Mouse (Mus musculus) brain, embryonic 18.5 days (tissue): ENCODE data around the gene Dgkg.

ENCODE experiments used
- DNase-seq: peaks from one replicate; pipeline ENCODE4 v3.0.0-alpha.2; 2012; ENCODE audit warnings: low read depth, low spot score

Dgkg gene

DNA sequence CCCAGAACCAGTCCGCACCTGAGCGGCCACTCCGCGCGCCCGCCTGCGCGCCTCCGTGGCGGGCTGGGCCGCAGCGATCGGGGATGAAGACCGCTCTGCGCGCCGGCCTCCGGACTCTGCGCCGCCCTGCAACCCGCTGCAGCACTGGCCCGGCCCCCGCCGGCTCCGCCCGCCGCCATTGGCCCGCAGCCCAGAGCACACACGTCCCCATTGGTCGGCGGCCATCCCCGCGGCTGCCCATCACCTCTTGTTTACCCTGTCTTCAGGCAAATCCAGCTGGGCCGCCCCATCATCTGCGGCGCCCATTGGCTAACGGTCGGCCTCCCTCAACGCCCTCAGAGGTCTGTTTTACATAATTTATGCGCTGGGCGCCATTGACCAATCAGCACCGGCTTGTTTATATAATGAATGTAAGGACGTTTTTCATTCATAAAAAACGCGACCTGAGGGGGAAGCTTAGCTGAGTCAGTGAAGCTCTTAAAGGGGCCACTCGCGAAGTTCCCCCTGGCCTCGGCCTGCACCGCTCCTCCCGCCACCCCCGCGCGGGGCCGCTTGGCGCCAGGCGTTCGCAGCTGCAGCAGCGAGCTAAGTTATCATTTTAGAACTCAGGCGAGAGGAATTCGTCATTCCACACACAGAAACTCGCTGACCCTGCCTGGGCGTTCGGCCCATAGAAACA lies 217.4 kb downstream of the Dgkg start, which contains the start of gene Etv5:
Gene Etv5, minus strand, starts transcription at position 221 of the 679 bp plus-strand sequence.
- DNase-seq, result peak; percentile 98

DNA sequence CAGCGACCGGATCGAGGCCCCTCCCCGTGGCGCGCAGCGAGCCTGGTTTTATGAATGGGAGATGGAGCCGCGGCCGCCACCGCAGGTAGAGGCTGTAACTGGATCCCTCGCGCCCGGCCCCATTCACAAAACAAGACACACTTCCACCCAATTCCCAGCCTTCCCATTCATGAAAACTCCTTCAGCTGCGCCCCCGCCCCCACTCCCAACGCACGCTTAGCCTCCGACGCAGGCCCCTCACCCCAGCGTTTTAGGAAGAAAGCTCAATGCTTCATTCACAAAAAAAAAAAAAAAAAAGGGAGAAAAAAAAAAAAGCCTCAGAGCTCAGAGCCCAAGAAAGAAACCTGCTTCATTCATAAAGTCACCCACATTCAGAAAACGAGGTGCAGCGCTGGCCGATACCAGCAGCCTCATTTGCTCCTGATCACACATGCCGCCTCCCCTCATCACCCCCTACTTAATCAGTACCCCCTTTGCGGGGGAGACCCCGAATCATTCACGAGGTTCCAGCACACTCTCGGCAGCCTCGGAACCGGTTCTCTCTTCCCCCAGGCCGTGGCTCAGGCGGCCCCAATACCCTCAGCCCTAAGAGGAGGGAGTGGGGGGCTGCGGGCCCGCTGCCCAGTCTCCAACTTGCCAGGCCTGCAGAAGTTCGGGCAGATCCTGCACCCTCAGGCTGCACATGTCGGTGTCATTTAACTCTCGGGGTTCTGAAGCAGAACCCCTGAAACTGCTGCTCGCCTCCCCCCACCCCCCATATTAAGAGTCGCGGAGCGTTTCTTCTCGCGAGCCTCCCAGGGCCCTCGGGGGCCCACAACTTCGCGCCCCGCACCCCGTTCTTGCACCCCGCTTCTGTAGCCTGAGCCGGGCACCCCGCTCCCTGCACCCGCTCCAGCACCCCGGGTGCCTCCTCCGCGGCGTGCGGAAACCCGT lies 218.3 kb downstream of the Dgkg start:
- peak; percentile 75 for DNase-seq

DNA sequence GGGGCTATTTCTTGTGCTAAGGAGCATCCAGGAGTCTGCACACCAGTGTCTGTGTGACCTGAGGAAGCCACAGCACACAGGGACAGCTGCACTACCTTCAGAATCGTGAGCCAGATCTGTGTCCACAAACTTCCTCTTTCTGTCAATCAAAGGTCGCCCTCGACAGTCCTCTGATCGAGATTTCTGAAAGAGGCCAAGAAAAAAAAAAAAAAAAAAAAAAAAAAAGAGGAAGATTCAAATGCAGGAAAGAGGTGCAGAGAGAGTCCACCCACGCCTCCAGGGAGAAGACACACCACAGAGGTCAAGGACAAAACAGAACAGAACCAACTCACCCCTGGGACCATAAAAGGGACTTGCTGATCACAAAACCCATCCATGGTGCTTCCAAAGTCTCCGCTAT lies 220.9 kb downstream of the Dgkg start:
- DNase-seq, result no peak

DNA sequence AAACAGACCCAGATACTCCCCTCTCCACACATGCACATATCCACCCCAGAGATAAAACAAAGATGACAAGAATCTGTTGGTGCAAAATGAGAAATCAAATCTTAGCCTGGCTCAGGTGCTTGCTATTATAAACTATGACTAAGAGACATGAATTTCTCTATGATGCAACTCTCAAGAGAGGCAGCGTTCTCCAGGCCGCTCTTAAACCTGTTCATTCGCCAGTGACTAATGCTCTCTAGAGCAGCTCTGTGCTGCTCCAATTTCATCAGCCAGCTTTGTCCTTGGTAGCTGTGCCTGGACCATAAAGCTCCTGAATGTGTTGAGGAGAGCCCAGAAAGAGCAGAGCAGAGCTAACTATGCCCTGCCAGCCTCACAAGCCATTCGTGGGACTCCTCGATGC lies 222.5 kb downstream of the Dgkg start:
- no peak for DNase-seq

DNA sequence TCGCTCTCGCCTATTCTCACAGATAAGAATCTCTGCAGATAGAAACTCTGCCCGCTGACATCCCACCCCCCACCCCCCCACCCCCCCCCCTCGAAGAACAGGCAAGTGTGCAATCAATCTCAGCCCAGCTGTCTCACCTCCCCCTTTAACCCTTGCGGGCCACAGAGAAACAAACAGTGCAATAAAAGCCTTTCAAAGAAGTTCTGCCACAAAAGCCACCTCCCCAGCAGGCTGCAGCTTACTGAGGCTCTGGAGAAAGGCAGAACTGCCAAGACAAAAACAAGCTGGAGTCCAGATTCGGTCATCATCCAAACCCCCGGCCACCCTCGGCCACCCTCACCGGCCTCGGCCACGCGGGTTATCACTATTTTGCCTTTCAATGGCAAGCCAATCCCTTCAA lies 223.1 kb downstream of the Dgkg start:
- DNase-seq, result no peak

DNA sequence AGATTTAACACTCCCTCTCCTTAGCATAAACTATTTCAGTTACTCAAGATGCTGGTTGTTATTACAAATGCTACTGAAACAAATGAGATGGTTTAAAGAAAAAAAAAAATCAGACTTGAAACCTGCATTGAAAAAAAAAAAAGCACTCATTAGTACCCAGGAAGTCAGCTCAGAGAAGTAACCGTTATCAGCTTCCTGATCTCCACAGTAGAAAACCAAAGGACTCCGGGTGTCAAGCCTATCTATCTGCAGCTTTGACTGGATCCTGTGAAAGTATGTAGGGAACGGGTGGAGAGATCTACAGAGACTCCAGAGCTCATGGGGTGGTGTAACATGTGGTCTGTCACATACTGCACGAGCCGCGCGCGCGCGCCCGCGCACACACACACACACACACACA lies 225.2 kb downstream of the Dgkg start:
- DNase-seq, result no peak

DNA sequence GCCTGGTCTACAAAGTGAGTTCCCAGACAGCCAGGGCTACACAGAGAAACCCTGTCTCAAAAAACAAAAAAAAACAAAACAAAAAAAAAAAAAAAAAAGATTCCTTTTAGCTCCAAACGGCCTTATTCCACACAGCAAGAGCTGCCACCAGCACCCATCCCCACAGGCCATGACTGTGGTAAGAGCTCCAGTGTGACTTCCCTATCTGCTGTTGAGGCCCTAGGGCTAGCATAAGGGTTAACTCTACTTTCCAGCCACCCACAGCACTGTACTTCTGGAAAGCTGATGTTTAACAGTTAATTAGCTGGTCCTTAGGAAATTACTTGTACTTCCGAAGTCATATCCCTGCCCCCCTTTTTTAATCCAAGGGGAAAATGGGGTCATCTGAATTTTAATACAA lies 225.7 kb downstream of the Dgkg start:
- no peak for DNase-seq

DNA sequence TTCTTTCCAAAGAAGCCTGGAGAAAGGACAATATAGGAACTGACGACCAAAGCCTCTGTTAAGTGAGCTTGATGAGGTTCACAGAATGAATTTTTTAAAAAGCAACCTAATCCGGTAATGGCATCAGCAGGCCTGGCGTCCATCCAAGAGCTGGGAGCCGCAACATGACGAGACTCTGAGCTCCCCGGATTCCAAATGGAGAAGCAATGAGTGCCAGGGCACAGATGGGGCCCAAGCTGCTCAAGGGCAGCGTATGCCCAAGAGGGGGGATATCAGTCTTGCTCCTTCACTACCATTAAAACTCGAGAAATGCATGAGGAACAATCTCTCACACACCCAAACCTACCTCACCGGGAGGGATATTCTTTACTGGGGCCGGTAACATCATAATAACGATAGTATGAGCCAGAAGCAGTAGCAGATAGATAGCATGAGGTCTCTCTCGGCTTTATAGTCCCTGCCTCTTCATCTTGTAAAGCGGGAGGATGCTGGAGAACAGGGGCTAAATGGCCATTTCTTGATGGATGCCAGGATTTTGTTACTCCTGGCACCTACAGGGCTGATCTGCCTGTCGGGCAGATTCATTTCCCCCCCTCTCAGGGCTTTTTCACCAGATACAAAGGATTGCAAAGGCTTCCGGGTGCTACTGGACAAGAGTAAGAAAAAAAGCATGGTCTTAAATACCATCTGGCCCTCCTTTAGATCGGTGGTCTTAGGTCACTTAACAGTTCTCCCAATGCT lies 226.6 kb downstream of the Dgkg start:
- DNase-seq, result peak; percentile 71

DNA sequence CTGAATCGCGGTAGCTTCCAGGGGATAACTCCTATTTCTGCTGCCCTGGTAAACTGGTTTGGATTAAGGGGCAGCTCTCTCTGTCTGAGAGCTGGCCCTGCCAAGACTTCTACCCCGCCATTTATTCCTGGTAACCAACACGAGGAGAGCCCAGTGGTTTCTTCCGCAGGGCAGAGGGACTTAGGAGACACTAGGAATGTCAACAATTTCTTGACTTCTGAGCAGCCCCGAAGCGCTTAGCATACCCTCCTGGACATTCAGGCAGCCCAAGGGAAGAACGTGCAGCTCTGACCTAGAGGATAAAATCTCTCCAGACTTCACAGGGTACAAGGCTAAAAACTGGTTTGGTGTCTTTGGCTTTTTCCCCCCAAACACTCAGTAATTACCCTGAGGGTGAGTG lies 227.6 kb downstream of the Dgkg start:
- no peak for DNase-seq

DNA sequence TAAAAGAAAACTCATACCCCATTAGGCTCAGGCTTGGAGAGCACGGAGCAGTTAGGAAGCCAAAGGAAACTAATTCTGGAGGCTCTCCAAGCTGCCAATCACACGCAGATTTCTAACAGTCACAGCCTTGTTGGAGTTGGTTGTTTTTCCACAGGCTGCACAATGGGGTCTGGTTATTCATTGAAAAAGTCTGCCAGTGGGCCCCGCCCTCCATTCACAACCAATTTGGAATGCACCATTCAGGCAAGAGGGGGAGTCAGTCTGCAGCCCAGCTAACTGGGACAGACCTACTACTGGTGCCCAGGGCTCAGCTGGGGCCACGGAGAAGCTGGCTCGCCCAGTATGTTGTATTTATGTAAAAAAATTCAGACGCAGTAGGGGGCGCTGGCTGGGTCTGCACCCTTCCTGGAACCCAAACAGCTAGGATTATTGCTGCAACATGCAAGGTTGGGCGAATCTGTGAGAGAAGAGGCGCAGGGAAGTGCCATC lies 228.1 kb downstream of the Dgkg start:
- DNase-seq, result peak; percentile 89

DNA sequence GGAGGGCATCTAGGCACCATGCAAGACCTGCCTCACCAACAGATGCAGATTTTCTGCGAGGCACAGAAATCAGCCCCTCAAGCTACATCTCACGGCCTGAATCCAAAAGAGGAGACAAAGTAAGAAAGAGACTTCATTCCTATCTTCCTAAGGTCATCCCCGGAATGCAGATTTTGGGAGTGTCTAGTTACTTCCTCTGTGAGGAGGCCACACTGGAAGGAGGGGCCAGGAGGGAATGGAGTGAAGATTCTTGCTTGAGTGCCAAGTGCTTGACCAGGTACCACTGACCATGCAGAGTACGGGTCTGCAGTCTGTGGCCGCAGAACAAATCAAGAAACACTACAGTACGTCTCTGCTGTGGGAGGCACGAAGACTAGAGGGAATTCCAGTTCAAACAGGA lies 230.2 kb downstream of the Dgkg start:
- DNase-seq, result no peak

DNA sequence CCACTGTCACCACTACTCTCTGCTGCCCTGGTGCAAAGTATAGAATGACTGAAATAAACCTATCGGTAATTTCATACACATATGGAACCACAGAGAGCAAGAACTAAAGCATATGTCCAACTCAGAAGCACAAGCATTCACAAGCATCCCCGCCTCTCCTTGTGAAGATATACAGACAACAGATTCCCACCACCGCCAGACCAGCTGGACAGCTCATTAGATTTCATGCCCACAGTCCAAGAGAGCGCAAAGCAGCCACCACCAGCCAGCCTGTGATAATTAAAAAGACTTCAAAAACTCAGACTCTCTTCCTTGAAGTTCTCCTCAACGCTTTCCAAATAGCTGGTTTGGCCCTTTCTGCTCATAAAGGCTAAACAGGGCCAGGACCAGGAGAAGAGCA lies 234.8 kb downstream of the Dgkg start:
- DNase-seq, result no peak
